Mouse (Mus musculus): ENCODE data around the gene B3gat2. TPM values are rescaled to one million over a fixed set of nuclear protein-coding genes. Genes with fewer than 3 reads are reported as not detected.

Gene B3gat2
- polyA plus RNA-seq (2012; fragmentation: generic; extraction: Trizol) = 0.22 TPM

DNA sequence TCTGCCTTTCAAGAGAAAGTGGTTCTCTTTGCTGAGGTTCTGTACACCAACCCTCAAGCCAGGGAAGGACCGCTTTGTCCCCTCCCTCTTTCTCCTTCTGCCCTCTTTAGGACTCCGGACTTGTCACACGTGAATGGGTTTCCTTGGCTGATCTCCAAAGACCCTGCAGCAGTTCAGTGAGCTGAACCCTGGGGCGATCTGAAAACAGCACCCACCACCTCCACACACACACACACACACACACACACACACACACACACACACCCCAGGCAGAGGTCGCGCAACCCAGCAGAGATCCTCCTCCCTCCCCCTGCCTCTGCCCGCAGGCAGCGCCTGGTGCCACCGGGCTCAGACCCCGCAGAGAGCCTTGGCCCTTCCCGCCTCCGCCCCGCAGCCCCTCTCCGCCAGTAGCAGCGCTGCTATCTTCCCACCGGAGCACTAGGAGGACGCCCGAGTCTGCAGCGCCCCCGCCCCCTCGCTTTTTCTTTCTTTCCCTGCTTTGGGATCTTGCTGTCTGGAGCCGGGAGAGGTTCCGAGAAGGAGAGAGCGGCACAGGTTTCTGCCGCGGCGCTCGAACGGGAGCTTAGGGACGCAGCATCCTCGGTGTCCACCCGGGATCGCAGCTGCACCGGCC lies at the start of gene B3gat2:
TSS of gene B3gat2 (plus strand) at position 252 of the 634 bp plus-strand sequence.
- no peak for TF ChIP-seq POLR2AphosphoS2 (IDR thresholded peaks at IDR 0.05; ENCODE audit: insufficient read length, low read depth)
- Histone ChIP-seq H3K36me3 (ENCODE audit: control insufficient read depth, insufficient read depth) (no peaks in the 10 kb centered on the region), H3K79me2 (ENCODE audit: control insufficient read depth, insufficient read depth) (no peaks in the 10 kb centered on the region), H3K4me3 (no peak within 1 kb of the TSS), H3ac (ENCODE audit: control insufficient read depth, insufficient read length) (no peak within 1 kb of the TSS), H3K4me2 (ENCODE audit: low read depth) (peak within 1 kb of the TSS; percentile 18), H3K27me3 (ENCODE audit: control insufficient read depth, insufficient read depth, insufficient read length) (peaks cover 41% of the 10 kb centered on the region)

DNA sequence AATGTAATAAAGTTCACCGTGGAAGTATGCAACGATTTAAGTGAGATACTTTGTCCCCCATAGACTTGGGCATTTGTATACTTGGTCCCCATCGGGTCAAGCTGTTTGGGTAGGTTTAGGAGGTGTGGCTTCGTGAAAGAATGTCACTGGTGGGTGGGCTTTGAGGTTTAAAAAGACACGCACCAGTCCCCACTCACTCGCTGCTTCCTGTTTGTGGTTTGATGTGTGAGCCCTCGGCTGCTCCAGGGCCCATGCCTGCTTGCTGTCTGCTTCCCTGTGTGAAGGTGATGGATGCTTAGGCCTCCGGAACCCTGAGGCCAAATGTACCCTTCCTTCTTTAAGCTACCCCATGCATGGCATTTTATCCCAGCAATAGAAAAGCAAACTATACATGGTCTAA lies 41.2 kb upstream of the B3gat2 start:
- TF ChIP-seq E2F4 (IDR thresholded peaks at IDR 0.05; ENCODE audit: insufficient read depth) = no peak
- TF ChIP-seq MAX (IDR thresholded peaks at IDR 0.05; ENCODE audit: low read depth) = no peak
- TF ChIP-seq REST (IDR thresholded peaks at IDR 0.05; ENCODE audit: insufficient read depth, insufficient read length) = no peak
- no peak for TF ChIP-seq TCF3 (IDR thresholded peaks at IDR 0.05; ENCODE audit: insufficient read length, low read depth)
- no peak for TF ChIP-seq TCF12 (IDR thresholded peaks at IDR 0.05; ENCODE audit: insufficient read depth, poor library complexity, severe bottlenecking)
- TF ChIP-seq SRF (IDR thresholded peaks at IDR 0.05; ENCODE audit: control insufficient read depth, insufficient read length, low read depth) = no peak
- no peak for TF ChIP-seq MYOG (IDR thresholded peaks at IDR 0.05; ENCODE audit: control insufficient read depth in 1 of 3, insufficient read depth in 1 of 3, insufficient read length in 2 of 3, low read depth in 2 of 3)
- no peak for TF ChIP-seq CEBPB (IDR thresholded peaks at IDR 0.05; ENCODE audit: insufficient read depth, poor library complexity, severe bottlenecking)
- no peak for TF ChIP-seq MYOD1 (IDR thresholded peaks at IDR 0.05; ENCODE audit: control insufficient read depth in 1 of 3, insufficient read length in 2 of 3, low read depth in 2 of 3)
- TF ChIP-seq POLR2A (IDR thresholded peaks at IDR 0.05; ENCODE audit: insufficient read length, low read depth) = no peak
- no peaks in the 10 kb centered on the region for H3K36me3 ChIP-seq (ENCODE audit: control insufficient read depth, insufficient read depth)
- H3K4me3 ChIP-seq = no peak overlapping the region
- no peaks in the 10 kb centered on the region for H3K79me2 ChIP-seq (ENCODE audit: control insufficient read depth, insufficient read depth)
- H3ac ChIP-seq (ENCODE audit: control insufficient read depth, insufficient read length) = no peak overlapping the region
- no peak overlapping the region for H3K4me2 ChIP-seq (ENCODE audit: low read depth)
- no peaks in the 10 kb centered on the region for H3K27me3 ChIP-seq (ENCODE audit: control insufficient read depth, insufficient read depth, insufficient read length)

GRCm38 (mm10) chr1:23721036-23721435 lies 40.5 kb upstream of the B3gat2 start:
- no peak overlapping the region for H3K4me3 ChIP-seq
- H3K27me3 ChIP-seq (ENCODE audit: control insufficient read depth, insufficient read depth, insufficient read length) = no peaks in the 10 kb centered on the region
- H3K4me2 ChIP-seq (ENCODE audit: low read depth) = no peak overlapping the region
- H3K79me2 ChIP-seq (ENCODE audit: control insufficient read depth, insufficient read depth) = no peaks in the 10 kb centered on the region
- TF ChIP-seq MYOD1 (IDR thresholded peaks at IDR 0.05; ENCODE audit: control insufficient read depth in 1 of 3, insufficient read length in 2 of 3, low read depth in 2 of 3) (no peak), MAX (IDR thresholded peaks at IDR 0.05; ENCODE audit: low read depth) (no peak), TCF12 (IDR thresholded peaks at IDR 0.05; ENCODE audit: insufficient read depth, poor library complexity, severe bottlenecking) (no peak), TCF3 (IDR thresholded peaks at IDR 0.05; ENCODE audit: insufficient read length, low read depth) (no peak), POLR2A (IDR thresholded peaks at IDR 0.05; ENCODE audit: insufficient read length, low read depth) (no peak), E2F4 (IDR thresholded peaks at IDR 0.05; ENCODE audit: insufficient read depth) (no peak), REST (IDR thresholded peaks at IDR 0.05; ENCODE audit: insufficient read depth, insufficient read length) (no peak), MYOG (IDR thresholded peaks at IDR 0.05; ENCODE audit: control insufficient read depth in 1 of 3, insufficient read depth in 1 of 3, insufficient read length in 2 of 3, low read depth in 2 of 3) (no peak), CEBPB (IDR thresholded peaks at IDR 0.05; ENCODE audit: insufficient read depth, poor library complexity, severe bottlenecking) (no peak), SRF (IDR thresholded peaks at IDR 0.05; ENCODE audit: control insufficient read depth, insufficient read length, low read depth) (no peak), POLR2AphosphoS2 (IDR thresholded peaks at IDR 0.05; ENCODE audit: insufficient read length, low read depth) (no peak), USF1 (IDR thresholded peaks at IDR 0.05; ENCODE audit: low read depth) (no peak)
- H3K36me3 ChIP-seq (ENCODE audit: control insufficient read depth, insufficient read depth) = no peaks in the 10 kb centered on the region
- no peak overlapping the region for H3ac ChIP-seq (ENCODE audit: control insufficient read depth, insufficient read length)

DNA sequence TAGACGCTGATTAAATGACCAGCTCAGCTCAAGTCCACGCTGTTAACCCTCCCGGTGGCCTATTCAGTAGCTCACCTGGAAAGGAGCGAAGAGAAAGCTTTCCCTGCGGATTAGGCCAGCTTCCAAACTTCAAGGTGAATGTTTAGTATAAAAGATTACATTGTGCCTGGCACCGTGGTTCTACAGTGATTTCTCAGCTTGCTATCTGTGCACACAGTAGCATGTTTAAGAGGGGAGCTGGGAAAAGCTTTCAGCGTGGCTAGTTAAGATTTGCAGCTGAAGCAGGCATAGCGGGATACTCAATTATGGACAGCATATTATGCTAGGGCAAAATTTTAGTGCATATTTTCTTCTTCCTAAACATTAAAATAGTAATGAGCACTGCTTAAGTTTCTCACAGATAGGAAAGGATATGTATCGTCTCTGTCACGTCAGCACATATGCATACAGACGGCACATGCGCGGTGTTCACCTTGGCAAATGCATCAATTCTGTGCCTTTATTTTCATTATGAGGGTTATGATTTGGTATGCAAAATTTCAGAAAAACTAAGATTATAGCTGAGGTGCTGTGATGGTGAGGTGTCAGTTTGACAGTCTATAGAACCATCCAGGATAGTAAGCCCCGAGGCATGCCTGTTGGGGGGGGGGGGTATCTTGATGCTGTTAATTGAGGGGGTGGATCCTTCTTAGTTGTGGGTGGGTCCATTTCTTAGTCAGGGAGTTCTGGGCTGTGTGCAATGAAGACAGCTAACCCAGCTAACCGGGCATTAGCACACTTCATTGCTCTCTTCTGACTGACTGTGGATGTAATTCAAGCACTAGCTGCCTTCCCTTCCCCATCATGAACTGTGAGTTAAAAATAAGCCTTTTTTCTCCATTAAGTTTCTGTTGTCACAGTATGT lies 38.8 kb upstream of the B3gat2 start:
- H3K4me3 ChIP-seq = no peak overlapping the region
- no peak overlapping the region for H3ac ChIP-seq (ENCODE audit: control insufficient read depth, insufficient read length)
- H3K4me2 ChIP-seq (ENCODE audit: low read depth) = no peak overlapping the region
- TF ChIP-seq TCF3 (IDR thresholded peaks at IDR 0.05; ENCODE audit: insufficient read length, low read depth) (no peak), CEBPB (IDR thresholded peaks at IDR 0.05; ENCODE audit: insufficient read depth, poor library complexity, severe bottlenecking) (no peak), MAX (IDR thresholded peaks at IDR 0.05; ENCODE audit: low read depth) (no peak), REST (IDR thresholded peaks at IDR 0.05; ENCODE audit: insufficient read depth, insufficient read length) (no peak), E2F4 (IDR thresholded peaks at IDR 0.05; ENCODE audit: insufficient read depth) (no peak)
- no peaks in the 10 kb centered on the region for H3K79me2 ChIP-seq (ENCODE audit: control insufficient read depth, insufficient read depth)
- no peaks in the 10 kb centered on the region for H3K27me3 ChIP-seq (ENCODE audit: control insufficient read depth, insufficient read depth, insufficient read length)
- no peaks in the 10 kb centered on the region for H3K36me3 ChIP-seq (ENCODE audit: control insufficient read depth, insufficient read depth)

DNA sequence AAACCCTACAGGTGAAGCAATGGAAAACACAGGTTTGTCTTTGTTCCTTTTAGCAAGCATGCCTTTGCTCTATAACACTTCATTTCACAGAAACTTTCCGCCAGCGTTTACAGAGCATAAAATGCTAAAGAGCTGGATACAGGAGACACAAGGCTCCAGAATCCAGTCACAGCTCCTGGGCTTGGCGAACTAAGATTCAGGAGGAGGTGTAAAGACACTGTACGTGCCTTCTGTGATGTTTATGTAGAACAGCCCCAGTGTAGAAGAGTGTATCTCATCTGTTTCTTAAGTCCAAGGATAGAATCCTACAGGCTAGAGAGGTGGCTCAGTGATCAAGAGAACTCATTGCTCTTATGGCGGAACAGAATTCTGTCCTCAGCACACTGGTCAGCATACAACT lies 30.2 kb upstream of the B3gat2 start:
- Histone ChIP-seq H3K4me3 (no peak overlapping the region), H3K79me2 (ENCODE audit: control insufficient read depth, insufficient read depth) (no peaks in the 10 kb centered on the region), H3K36me3 (ENCODE audit: control insufficient read depth, insufficient read depth) (no peaks in the 10 kb centered on the region), H3ac (ENCODE audit: control insufficient read depth, insufficient read length) (no peak overlapping the region), H3K4me2 (ENCODE audit: low read depth) (no peak overlapping the region), H3K27me3 (ENCODE audit: control insufficient read depth, insufficient read depth, insufficient read length) (no peaks in the 10 kb centered on the region)
- TF ChIP-seq REST (IDR thresholded peaks at IDR 0.05; ENCODE audit: insufficient read depth, insufficient read length) (no peak), POLR2AphosphoS2 (IDR thresholded peaks at IDR 0.05; ENCODE audit: insufficient read length, low read depth) (no peak), POLR2A (IDR thresholded peaks at IDR 0.05; ENCODE audit: insufficient read length, low read depth) (no peak), CEBPB (IDR thresholded peaks at IDR 0.05; ENCODE audit: insufficient read depth, poor library complexity, severe bottlenecking) (no peak), E2F4 (IDR thresholded peaks at IDR 0.05; ENCODE audit: insufficient read depth) (no peak), MYOD1 (IDR thresholded peaks at IDR 0.05; ENCODE audit: control insufficient read depth in 1 of 3, insufficient read length in 2 of 3, low read depth in 2 of 3) (no peak), MAX (IDR thresholded peaks at IDR 0.05; ENCODE audit: low read depth) (no peak), TCF3 (IDR thresholded peaks at IDR 0.05; ENCODE audit: insufficient read length, low read depth) (no peak), MYOG (IDR thresholded peaks at IDR 0.05; ENCODE audit: control insufficient read depth in 1 of 3, insufficient read depth in 1 of 3, insufficient read length in 2 of 3, low read depth in 2 of 3) (no peak), USF1 (IDR thresholded peaks at IDR 0.05; ENCODE audit: low read depth) (no peak), TCF12 (IDR thresholded peaks at IDR 0.05; ENCODE audit: insufficient read depth, poor library complexity, severe bottlenecking) (no peak), SRF (IDR thresholded peaks at IDR 0.05; ENCODE audit: control insufficient read depth, insufficient read length, low read depth) (no peak)
